Mouse (Mus musculus): ENCODE results near the gene Clcn3. TPM values are rescaled to one million over a fixed set of nuclear protein-coding genes. Genes with fewer than 3 reads are reported as not detected.

The Clcn3 gene
- total RNA-seq, 4 experiments from 2014 or later: 113 to 130 (median 120) TPM

DNA sequence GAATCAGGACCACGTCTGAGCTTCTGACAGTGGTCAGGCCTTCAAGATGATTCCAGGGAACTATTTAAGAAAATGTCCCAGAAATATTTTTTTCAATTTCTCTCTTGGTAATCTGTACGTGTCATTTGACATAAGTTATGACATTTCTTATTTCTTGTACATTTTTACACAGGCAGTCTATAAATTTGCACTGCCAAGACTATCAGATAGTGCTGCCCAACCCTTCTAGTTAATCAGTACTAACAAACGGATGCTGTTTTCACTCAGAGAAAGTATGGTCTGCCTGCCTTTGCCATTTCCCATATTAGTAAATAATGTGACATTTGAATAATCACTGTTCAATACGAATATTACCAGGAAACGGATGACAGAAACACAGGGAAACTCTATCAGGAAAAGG, 30.3 kb downstream of the Clcn3 start:
- DNase-seq (ENCODE audit: low spot score in 2 of 2): no peak

DNA sequence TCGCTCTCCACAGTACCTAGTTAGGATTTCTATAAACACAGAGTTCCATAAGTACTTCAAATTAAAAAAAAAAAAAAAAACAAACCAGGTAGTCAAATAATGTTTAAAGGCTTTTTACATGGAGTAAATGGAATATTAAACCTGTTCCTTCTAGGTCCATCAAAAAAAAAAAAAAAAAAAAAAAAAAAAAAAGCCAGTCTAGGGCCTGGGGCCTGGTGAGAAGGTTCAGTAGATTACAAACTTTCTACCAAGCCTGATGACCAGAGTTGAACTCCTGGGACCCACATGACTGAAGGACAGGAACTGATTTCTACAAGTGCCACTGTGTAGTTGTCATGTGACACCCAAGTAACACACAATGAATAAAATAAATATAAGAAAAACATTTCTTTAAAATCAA, 31.3 kb downstream of the Clcn3 start:
- no peak for DNase-seq (ENCODE audit: low spot score in 2 of 2)

DNA sequence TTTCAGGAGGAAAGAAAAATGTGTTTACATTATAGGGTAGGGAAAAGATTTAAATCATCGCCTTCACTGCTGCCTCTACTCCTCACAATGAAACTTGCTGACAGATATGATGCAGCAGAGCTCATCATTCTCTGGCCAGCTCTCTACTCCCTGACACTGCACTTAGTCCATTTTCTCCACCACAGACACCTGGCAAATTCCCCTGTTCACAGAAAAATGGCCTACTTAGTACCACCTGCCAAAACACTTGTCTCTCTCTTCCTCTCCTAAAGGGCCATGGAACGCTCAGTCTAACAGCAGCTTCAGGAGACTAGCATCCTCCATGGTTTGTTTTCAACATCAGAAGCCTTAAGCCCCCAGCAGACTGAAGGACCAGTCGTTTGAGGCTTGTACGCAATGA, 31.8 kb downstream of the Clcn3 start:
- DNase-seq (ENCODE audit: low spot score in 2 of 2): no peak

DNA sequence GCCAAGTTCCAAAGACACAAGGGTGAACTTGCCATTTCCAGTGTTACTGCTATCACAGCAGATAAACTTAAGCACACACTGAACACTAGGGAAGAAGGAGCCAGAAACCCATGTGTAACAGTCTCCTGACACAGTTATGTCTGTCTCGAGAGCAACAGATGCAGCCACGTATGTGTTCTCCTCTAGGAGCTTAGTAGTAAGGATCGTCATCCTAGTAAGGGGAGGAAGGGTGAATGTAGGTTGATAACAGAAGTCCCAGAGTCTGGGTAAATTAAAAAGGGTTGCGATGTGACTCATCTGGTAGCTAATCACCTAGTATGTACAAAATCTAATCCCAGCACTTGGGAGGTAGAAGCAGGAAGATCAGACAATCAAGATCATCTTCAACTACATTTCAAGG, 33.2 kb downstream of the Clcn3 start:
- no peak for DNase-seq (ENCODE audit: low spot score in 2 of 2)

DNA sequence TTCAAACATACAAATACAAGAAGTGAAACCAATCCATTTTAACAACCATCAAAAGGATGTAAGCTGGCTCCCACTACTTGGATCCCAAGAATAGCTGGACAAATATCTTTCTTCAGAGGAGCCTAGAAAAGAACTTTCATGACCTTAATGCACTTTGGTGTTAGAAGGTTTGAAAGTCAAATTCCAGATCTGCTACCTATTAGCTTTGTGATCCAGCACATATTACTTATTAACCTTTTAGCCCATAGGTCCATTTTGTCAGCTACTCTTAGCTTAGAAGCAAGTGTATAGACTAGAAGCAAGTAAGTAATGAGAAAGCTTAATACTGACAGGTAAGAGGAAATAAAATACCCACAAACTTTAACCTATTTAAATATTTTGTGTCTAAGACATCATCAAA, 35.6 kb downstream of the Clcn3 start:
- no peak for DNase-seq (ENCODE audit: low spot score in 2 of 2)

DNA sequence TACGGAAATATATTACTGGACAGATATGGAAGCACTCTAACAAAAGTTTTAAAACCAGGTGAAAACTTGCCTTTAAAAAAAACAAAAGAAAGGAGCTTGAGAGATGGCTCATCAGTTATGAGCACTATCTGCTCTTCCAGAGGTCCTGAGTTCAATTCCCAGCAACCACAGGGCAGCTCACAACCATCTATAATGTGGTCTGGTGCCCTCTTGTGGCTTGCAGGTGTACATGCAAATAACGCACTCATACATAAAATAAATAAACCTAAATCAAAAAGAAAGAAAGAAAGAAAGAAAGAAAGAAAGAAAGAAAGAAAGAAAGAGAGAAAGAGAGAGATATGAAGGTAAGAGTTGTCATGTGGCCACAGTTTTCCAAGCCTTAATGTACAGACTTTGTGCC, 40.2 kb downstream of the Clcn3 start:
- DNase-seq (ENCODE audit: low spot score in 2 of 2): no peak

DNA sequence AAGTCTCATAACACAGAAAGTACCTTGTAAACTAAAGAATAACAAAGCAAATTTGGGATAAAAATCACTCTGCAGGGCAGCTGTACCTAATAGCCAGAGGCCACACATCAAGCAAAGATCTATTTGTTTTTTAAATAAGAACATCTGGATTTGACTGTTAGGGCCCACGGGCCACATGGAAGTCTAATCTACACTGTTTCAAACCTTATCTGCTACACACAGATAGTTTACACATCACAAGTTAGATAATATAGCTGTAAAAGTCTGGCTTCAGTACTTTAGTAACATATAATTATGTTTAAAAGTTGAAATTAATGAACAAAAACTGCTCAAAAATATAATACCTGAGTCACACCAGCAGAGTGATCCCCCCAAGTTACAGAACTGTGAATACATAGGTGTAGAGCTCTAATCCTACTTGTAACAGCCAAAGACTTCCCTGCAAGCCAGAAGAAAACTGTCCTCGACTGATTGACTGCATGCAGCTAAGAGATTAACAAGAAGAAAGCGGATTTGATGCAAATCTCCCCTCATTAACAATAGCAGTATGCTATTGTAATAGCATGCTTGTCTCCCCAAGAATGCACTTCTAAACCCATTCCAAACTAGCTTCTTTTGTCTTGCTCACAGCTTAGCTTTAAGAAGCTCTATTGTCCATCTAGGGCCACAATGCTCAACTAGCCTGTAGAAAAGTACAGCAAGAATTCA, 44.2 kb downstream of the Clcn3 start:
- no peak for DNase-seq (ENCODE audit: low spot score in 2 of 2)

DNA sequence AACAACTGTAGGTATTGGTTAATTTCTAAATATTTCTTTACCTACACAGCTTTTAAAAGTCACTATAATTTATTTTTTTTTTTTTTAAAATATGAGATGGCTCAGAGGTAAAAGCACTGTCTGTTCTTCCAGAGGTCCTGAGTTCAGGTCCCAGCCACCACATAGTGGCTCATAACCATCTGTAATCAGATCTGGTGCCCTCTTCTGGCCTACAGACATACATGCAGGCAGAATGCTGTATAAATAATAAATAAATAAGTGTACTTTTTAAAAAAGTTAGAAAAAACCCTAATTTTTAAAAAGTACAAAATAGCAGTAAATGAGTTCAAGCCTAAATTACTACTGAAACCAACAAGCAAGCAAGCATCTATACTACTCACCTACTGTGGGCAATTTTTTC, 49.5 kb downstream of the Clcn3 start:
- no peak for DNase-seq (ENCODE audit: low spot score in 2 of 2)

DNA sequence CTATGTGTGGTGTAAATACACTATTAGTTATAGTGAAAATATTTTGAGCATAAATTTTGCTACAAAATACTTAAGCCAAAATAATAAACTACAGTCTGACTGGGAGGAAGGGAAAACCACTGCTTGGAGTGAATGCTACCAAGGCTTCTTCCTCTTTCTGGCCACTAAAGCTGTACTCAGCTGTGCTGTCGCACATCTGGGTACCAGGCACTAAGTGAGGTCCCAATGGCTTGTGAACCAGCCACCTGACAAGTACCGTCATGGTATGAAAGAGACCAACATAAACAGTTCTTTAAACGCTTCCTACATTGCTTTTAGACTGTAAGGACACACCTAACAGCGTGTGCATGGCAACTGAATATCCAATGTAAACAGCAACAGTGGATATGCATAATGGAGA, 62.9 kb downstream of the Clcn3 start:
- DNase-seq (ENCODE audit: low spot score in 2 of 2): no peak

DNA sequence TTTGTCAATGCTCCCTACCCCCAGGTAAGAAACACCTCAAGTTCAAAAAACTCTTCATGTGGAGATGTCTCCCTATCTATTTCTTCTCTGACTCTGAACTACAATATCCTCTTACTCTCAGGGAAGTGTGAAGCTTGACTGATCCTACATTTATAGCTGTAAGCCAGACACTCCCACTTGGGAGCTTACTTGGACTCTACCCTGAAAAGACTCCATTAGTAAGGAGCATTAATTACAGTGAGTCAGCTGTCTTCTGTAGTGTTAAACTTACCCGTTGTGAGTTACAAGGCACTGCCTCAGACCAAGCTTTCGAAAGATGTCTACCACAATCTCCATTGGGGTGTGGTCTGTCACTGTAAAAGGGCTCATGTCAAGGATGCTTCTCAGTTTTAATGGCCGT, 64.0 kb downstream of the Clcn3 start:
- no peak for DNase-seq (ENCODE audit: low spot score in 2 of 2)

DNA sequence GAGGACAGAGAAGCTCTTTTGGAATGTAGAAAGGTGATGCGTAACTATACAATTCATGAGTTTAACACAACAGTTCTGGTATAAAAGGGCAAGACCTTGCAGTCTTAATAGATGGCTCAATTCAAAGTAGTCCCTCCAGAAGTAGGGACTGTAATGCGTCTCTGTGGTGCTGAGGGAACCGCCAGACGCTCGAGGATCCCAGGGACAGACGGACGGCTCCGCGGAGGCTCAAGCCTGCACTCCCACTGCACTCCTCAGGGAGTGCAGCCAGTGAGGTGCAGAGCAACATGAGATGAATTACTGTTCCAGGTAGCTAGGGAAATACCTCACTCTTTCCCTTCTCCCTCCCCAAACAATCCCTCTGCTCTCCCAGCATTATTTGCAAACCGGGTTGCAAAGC, 70.5 kb downstream of the Clcn3 start:
- no peak for DNase-seq (ENCODE audit: low spot score in 2 of 2)

DNA sequence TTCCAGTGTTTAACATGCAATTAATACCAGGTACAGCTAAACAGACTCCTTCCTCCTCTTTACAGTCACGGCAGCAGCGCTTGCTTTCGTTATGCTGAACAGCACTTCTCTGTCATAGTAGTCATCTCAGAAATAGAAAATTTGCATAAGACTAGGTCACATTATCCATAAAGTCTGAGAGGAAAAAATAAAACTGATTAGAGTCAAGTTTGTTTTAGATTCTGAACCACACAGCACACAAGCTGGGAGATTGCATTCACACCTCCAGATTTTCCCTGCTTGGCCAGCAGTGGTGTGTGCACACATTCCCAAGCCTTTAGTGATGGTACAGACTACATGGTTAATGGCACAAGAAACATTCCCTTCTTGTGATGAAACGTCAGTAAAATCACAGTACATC, 71.0 kb downstream of the Clcn3 start:
- DNase-seq (ENCODE audit: low spot score in 2 of 2): no peak

DNA sequence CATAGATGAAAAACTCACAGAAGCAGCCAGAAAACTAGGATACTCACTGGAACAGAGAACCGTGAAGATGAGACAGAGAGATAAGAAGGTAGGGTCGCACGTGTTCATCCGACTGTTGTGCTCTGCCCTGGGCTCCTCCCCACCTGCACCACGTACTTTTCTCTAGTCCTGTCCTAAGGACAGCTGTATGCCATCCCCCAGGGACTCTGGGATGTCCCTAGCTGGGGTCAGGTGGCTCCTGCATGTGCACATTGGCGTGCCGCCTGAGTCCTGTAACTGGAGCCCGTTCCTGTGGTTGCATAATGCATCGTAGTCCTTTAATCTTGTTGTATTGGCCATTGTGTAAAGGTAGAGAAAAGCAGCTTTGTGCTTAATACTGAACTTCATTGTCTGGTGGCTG, 83.0 kb downstream of the Clcn3 start:
- DNase-seq (ENCODE audit: low spot score in 2 of 2): no peak

DNA sequence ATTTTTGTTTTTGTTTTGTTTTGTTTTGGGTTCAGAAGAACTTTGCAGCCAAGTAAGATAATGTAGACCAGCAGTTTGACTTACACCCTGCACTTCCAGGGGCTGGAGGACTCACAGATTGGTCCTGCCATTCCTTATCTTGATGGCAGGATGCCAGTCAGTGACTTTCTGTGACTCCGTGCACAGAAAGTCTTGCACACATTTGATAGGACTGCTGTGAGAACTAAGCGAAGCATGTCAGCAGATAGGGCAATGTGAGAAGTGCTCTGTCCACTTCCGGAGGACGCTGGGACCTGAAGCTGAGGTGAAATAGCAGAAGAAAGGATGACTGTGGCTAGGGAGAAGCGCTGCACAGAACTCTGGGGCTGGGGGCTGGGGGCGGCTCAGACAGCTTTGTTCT, 87.2 kb downstream of the Clcn3 start:
- DNase-seq (ENCODE audit: low spot score in 2 of 2): no peak

DNA sequence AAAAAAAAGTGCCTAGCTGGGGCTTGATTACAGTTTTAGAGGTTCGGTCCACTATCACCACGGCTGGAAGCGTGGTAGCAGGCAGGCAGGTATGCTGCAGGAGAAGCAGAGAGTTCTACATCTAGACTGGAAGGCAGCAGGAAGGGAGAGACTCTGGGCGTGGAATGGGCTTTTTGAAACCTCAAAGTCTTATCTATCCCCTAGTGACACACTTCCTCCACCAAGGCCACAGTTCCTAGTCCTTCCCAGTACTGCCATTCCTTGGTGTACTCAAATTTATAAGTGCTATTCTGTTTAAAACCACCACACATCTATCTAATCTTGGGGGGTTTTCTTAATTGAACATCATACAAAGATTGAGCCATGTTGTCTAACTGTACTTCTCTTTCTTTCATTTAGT, 91.3 kb downstream of the Clcn3 start:
- DNase-seq (ENCODE audit: low spot score in 2 of 2): no peak

DNA sequence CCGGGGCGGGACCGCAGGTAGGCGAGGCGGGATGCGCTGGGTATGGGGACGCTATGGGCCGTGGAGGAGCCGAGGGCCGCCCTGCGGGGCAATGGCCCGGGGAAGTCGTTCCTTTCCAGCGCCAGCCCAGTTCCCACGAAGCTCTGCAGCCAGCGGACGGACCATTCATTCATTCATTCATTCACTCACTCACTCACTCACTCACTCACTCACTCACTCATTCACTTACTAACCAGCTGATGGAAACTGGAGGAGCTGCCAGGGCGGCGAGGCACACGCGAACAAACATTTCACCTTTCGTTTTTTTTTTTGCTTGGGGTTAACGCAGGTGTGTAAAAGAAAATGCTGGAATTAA, 92.6 kb downstream of the Clcn3 start:
- no peak for DNase-seq (ENCODE audit: low spot score in 2 of 2)

DNA sequence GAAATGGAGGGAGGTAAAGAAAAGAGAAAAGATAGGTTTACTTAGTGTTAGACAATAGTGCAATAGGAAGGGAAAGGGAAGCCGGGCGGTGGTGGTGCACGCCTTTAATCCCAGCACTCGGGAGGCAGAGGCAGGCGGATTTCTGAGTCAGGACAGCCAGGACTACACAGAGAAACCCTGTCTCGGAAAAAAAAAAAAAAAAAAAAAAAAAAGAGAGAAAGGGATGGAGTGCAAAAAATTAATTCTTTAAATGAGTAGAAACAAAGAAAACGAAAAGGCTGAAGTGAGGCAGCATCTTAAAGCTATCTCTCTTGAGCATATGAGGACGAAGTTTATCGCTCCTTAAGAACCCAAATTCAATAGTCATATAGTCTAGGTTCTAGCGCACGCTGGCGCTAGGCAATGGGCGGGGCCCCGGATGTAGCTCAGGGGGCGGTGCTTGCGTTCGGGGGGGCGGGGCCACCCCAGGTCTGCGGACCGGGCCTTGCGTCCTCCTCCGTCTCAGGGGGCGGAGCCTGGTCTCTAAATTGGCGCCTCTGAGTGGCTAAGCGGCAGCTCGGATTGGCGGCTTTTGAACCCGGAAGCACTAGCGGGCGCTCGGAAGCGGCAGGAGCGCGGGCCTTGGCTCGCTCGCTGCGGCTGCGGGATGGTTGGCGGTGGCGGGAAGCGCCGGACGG, 93.1 kb downstream of the Clcn3 start, which contains the start of gene Hpf1:
Gene Hpf1 (plus strand): TSS at position 576 of the 677 bp plus-strand sequence.
- peak; percentile 91 for DNase-seq (ENCODE audit: low spot score in 2 of 2)

DNA sequence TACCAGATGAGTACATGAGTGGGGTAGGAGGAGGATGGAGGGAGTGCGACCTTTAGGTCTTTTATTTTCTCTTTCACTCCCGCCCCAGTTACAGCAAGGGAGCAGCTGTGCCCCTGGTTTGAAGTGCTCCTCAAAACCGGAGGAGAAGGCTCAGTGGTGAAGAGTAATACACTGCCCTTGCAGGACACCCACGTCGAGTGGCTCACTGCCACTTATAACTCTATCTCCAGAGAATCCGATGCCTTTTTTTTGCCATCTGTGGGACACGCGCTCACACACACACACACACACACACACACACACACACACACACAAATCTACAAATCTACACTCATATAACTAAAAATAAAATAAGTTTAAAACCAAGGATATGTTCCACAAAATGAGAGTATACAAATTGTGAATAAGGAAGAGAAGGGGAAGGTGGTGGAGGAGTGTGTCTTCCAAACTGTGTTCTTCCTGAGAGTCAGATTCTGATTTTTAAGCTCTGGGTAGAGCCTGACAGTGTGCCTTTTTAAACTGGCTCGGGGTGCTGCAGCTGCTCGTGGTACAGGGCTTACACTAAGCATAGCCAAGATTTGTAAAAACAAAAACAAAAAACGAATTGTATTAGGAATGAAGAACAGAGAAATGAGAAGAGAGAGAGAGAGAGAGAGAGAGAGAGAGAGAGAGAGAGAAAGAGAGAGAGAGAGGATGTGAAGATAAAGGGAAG, 93.8 kb downstream of the Clcn3 start:
- DNase-seq (ENCODE audit: low spot score in 2 of 2): no peak

DNA sequence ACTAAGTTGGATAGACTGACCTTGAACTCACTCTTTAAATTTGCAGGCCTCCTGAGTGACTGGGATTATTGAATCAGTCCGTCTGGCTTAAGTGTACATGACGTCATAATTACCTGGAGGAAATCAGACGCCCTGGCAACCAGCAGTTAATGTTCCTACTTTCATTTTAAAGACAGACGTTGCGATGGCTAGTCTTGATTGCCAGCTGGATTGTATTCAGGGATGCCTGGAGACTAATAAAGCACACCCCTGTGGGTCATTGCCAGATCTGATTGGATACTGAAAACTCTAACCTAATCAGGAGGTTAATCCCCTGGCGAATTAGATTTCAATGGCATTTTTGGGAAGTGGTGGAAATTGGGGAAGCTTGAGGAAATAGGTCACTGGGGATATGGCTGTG, 96.4 kb downstream of the Clcn3 start:
- no peak for DNase-seq (ENCODE audit: low spot score in 2 of 2)

DNA sequence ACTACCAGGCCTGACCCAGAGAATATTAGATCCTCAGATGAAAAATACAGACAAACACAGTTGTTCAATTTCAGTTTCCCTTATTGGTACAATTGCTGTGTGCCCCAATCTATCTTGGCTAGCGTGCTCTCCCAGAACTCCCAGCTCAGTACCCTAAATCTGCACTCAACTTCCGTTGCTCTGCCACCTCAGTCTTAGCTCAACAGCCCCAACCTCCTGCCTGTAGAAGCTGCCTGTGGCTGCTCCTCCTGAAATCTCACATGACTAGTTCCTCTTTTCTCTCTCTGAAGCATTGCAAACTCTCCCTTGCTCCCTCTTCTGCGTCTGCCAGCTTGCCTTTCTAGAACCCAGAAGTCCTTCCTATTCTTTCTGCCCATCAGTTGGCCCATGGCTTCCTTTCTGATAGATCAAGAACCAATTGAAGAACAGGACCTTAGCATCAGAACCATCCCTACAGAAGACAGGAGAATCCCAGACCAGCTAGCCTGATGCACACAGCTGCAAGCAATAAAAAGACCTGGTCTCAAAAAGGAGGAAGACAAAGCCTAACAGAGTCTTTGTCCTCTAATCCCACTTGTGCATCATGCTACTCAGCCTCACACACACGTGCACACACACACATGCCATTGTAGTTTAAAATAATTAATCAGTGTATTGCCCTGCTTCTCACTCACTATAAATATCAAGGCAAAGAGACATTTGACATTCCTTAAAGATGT, 99.5 kb downstream of the Clcn3 start:
- DNase-seq (ENCODE audit: low spot score in 2 of 2): no peak

DNA sequence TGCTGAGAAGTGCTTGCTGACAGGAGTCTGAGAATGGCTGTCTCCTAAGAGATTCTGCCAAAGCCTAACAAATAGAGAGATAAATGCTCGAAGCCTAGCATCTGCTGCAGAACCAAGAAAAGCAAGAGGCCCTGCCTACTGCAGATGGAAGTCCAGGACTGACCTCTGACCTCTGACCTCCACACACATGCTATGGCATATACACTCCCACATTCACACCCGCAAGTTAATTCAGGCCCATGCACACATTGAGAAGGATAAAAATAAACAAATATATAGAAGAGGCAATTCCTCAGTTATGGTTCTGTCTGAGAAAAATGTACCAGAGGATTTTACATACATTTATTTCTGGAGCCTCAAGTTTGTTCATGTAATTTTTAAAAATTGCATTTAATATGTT, 104.5 kb downstream of the Clcn3 start:
- DNase-seq (ENCODE audit: low spot score in 2 of 2): no peak
